Mouse (Mus musculus) midbrain, postnatal 0 days (tissue): ENCODE results near the gene Taar9. TPM values are rescaled to one million over a fixed set of nuclear protein-coding genes. Genes with fewer than 3 reads are reported as not detected.

Experiments used
- ATAC-seq: fragments of 200-750 bp; cut with Nextera tagmentation; 2 replicates; pipeline ENCODE4 v1.8.0; 2017; ENCODE audit warnings: moderate number of reproducible peaks, mild to moderate bottlenecking, moderate TSS enrichment, moderate library complexity; ENCODE audit not compliant: low FRiP score
- DNase-seq: peaks from one replicate; pipeline ENCODE4 v3.0.0-alpha.2; 2015; ENCODE audit warnings: low spot score
- H3K27ac ChIP-seq: fragments of 300-500 bp; sonication (generic); 2 replicates; pipeline ENCODE4 v1.5.1; 2014; ENCODE audit warnings: low read depth, mild to moderate bottlenecking, low read length, mixed read lengths
- H3K27me3 ChIP-seq: fragments of 300-500 bp; sonication (generic); 2 replicates; pipeline ENCODE4 v1.6.1; 2014; ENCODE audit warnings: low read length, control low read depth, mixed read lengths; ENCODE audit not compliant: insufficient read depth
- H3K36me3 ChIP-seq: fragments of 300-500 bp; sonication (generic); 2 replicates; pipeline ENCODE4 v1.6.1; 2014; ENCODE audit warnings: low read length, control low read depth, mixed read lengths; ENCODE audit not compliant: insufficient read depth
- H3K4me1 ChIP-seq: fragments of 300-500 bp; sonication (generic); 2 replicates; pipeline ENCODE4 v1.6.1; 2014; ENCODE audit warnings: mild to moderate bottlenecking, control low read depth, antibody characterized with exemption, low read length, mixed read lengths; ENCODE audit not compliant: insufficient read depth
- H3K4me2 ChIP-seq: fragments of 300-500 bp; sonication (generic); 2 replicates; pipeline ENCODE4 v1.6.1; 2014; ENCODE audit warnings: low read depth, mild to moderate bottlenecking, low read length, mixed read lengths; ENCODE audit not compliant: poor library complexity, severe bottlenecking
- H3K4me3 ChIP-seq: fragments of 300-500 bp; sonication (generic); 2 replicates; pipeline ENCODE4 v1.5.1; 2014; ENCODE audit warnings: low read depth, mild to moderate bottlenecking, low read length, moderate library complexity
- H3K9ac ChIP-seq: fragments of 300-500 bp; sonication (generic); replicated peaks from 2 replicates; pipeline ENCODE4 v1.6.1; 2014; ENCODE audit warnings: mild to moderate bottlenecking, low read length, moderate library complexity, mixed read lengths; ENCODE audit not compliant: poor library complexity, severe bottlenecking
- H3K9me3 ChIP-seq: fragments of 300-500 bp; sonication (generic); 2 replicates; pipeline ENCODE4 v1.6.1; 2016; ENCODE audit warnings: low read length, control low read depth
- CTCF ChIP-seq: IDR thresholded peaks from 2 replicates; pipeline ENCODE4 v1.5.1; 2016; ENCODE audit warnings: antibody characterized with exemption, mild to moderate bottlenecking
- WGBS: fragments of 180-500 bp; shearing (Covaris S2); extraction: QIAGEN DNeasy Blood & Tissue Kit; methylation state at CpG from one replicate; pipeline ENCODE4 v1.1.7; 2014; 5-methylcytosine and 5-hydroxymethylcytosine counted together
- polyA plus RNA-seq: library from polyadenylated mRNA; unstranded; fragments of >200 nt; fragmentation: Nextera tagmentation; extraction: Ambion mirVana; gene quantifications from 2 replicates; pipeline ENCODE4 v1.2.1, GENCODE M21; 2015
- total RNA-seq: library from RNA; depleted of rRNA; stranded (reverse); fragments of >200 nt; gene quantifications from 2 replicates; pipeline ENCODE4 v1.2.3, GENCODE M21; 2014

Gene Taar9
- total and polyA plus RNA-seq, 2 experiments from 2014 or later, result not detected

DNA sequence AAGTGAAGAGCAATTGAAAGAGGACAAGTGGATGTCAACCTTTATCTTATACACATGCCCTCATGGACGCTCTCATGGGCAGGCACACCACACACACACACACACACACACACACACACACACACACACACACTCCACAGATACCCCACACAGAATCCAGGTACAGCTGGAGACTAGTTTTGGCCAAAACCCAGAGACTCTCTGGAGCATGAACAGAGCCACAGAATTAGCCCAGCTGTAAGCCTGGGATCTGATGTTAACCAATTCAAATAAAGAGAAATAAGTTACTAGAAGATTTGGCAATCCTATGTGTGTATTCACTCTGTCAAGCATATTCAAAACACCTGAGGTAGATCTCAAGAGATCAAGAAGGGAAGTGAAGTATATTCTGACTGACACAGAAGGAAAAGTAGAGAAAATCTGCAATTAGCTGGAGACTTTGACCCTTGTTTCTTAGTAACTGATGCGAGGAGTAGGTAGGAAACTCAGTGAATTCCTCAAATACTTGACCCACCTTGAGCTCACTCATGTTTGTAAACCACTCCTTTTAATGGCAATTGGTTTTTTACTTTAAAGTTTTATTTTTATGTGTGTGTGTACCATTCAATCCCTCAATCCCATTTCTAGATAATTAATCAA is 29.4 kb upstream of the Taar9 start:
- no peak overlapping the region for H3K4me3 ChIP-seq
- no peaks in the 10 kb centered on the region for H3K4me1 ChIP-seq
- no peak overlapping the region for H3K4me2 ChIP-seq
- H3K36me3 ChIP-seq, result no peaks in the 10 kb centered on the region
- TF ChIP-seq CTCF, result no peak
- no peak for DNase-seq
- no peak overlapping the region for H3K9ac ChIP-seq
- H3K9me3 ChIP-seq, result no peaks in the 10 kb centered on the region
- ATAC-seq, result no peak
- H3K27ac ChIP-seq, result no peak overlapping the region
- WGBS, result 83% methylated on average over 2 of the region's 2 CpGs
- H3K27me3 ChIP-seq, result no peaks in the 10 kb centered on the region

DNA sequence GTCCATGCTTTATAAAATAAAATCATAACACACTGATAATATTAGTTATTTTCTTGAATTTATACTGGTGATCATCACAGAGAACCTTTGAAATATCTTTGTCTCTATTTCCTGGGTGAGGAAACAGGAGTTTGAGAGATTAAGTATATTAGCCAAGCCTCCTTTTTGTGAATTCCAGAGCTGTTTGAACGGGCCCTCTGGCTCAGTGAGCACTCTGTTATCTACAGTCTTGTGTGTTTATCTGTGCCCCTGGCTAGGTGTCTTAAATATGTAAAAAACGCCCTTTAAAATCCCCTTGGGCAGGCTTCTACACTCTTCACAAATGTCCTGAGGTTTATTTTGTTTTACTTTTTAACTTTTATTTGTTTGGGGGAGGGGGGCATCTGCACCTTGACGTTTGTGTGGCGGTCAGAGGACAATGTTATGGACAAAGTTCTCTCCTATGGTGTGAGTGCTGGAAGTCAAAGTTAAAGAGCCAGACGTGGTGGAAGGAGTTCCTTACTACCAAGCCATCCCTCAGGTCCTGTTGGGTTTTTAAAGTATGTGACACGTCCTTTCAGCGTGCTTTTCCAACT is 24.8 kb upstream of the Taar9 start:
- 66% methylated on average over 7 of the region's 7 CpGs for WGBS
- no peaks in the 10 kb centered on the region for H3K36me3 ChIP-seq
- H3K4me3 ChIP-seq, result no peak overlapping the region
- no peaks in the 10 kb centered on the region for H3K9me3 ChIP-seq
- H3K27ac ChIP-seq, result no peak overlapping the region
- no peak overlapping the region for H3K9ac ChIP-seq
- H3K4me2 ChIP-seq, result no peak overlapping the region
- H3K4me1 ChIP-seq, result no peaks in the 10 kb centered on the region
- no peak for ATAC-seq
- no peaks in the 10 kb centered on the region for H3K27me3 ChIP-seq
- no peak for DNase-seq
- TF ChIP-seq CTCF, result no peak

DNA sequence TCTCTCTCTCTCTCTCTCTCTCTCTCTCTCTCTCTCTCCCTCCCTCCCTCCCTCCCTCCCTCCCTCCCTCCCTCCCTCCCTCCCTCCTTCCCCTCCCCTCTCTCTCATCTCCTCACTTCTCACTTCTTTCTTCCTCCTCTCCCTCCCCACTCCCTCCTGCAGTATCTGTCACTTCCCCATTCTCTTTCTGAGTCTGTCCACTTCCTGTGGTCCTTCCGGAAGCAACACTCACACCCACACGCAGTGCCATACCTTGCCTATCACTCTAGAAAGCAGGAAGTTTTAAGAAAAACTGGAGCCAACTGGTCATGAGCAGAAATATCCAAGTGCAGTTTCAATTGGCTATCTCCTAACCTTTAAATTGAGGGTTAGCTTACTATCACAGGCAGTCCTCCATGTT is 23.8 kb upstream of the Taar9 start:
- Histone ChIP-seq H3K27me3 (no peaks in the 10 kb centered on the region), H3K4me3 (no peak overlapping the region), H3K36me3 (no peaks in the 10 kb centered on the region), H3K9me3 (no peaks in the 10 kb centered on the region), H3K27ac (no peak overlapping the region), H3K4me1 (no peaks in the 10 kb centered on the region), H3K9ac (no peak overlapping the region), H3K4me2 (no peak overlapping the region)
- TF ChIP-seq CTCF, result no peak
- ATAC-seq (no peak), DNase-seq (no peak)
- 57% methylated on average over 2 of the region's 2 CpGs for WGBS

DNA sequence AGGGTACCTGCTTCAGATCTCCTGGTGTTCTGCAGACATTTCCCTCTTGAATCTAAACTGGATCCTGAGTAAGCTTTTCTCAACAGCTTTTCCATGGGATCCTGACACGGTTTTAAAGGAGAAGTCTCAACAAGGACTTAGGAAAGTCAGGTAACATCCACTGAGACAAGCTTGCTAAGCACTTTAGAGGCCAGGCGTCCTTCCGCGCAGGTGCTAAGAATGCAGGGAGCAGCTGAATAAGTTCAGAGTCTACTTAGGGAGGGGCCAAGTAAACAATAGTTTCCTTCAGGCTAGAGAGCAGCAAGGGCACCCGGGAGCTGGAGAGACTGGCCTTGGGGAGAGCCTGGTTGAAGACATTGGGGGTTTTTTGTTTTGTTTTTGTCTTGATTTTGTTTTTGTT is 22.9 kb upstream of the Taar9 start:
- no peak overlapping the region for H3K4me3 ChIP-seq
- no peak overlapping the region for H3K27ac ChIP-seq
- no peak for TF ChIP-seq CTCF
- no peaks in the 10 kb centered on the region for H3K9me3 ChIP-seq
- ATAC-seq (no peak), DNase-seq (no peak)
- H3K4me1 ChIP-seq, result no peaks in the 10 kb centered on the region
- H3K27me3 ChIP-seq, result no peaks in the 10 kb centered on the region
- no peak overlapping the region for H3K4me2 ChIP-seq
- WGBS, result 14% methylated on average over 5 of the region's 5 CpGs
- no peak overlapping the region for H3K9ac ChIP-seq
- no peaks in the 10 kb centered on the region for H3K36me3 ChIP-seq

DNA sequence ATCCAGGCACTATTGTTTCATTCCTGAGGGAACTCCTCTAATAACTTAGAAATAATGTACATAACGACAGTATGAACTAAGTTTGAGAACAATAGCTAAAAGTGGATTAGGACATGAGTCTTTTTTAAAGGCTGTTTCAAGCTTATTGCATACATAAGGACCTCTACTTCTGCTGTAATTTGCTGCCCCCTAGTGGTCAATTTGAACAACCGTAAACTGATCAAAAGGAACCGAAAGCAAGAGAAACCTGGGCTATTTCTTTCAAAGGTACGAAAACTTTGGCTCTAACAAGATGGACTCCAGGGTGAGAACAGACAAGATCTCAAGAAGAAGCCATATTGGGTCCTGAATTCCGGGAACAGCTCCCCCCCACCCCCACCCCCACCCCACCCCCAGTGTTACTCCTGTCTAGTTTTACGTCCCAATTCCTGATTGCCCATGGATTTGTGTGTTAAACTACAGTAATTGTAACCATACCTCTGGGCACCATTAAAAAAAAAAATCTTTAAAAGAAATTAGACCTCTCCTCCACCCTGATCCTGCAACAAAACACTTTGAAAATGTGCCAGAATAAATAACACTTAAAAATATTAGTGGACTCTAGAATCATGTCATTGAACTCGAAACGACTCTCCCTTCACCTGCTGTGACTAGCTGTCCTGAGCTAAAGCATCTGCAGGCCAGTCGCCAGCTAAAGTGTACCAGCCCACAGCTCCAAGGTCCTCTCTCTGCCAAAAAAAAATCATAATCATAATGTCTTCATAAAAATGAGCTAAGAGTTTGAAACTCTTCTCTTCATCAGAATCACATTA is 22.3 kb upstream of the Taar9 start:
- WGBS, result 27% methylated on average over 9 of the region's 9 CpGs
- H3K9me3 ChIP-seq, result no peaks in the 10 kb centered on the region
- H3K27me3 ChIP-seq, result no peaks in the 10 kb centered on the region
- H3K36me3 ChIP-seq, result no peaks in the 10 kb centered on the region
- no peaks in the 10 kb centered on the region for H3K4me1 ChIP-seq
- DNase-seq (peak; percentile 93), ATAC-seq (peak; percentile 80; the same call in 1 of the 2 replicates)
- no peak overlapping the region for H3K4me3 ChIP-seq
- TF ChIP-seq CTCF, result peak; percentile 90
- H3K4me2 ChIP-seq, result peak overlapping the region; percentile 28; the same call in 1 of the 2 replicates
- H3K27ac ChIP-seq, result no peak overlapping the region
- no peak overlapping the region for H3K9ac ChIP-seq
